Mouse (Mus musculus) limb, embryonic 13.5 days (tissue): Measurements from ENCODE around the gene Fkbp8. TPM values are rescaled to one million over a fixed set of nuclear protein-coding genes. Genes with fewer than 3 reads are reported as not detected.

Experiments used
- ATAC-seq: fragments of 200-750 bp; cut with Nextera tagmentation; 2 replicates; pipeline ENCODE4 v1.8.0; 2017; ENCODE audit warnings: low read depth, moderate number of reproducible peaks, moderate TSS enrichment; ENCODE audit not compliant: low FRiP score
- H3K27ac ChIP-seq: fragments of 300-500 bp; sonication (generic); 2 replicates; pipeline ENCODE4 v1.5.1; 2015; ENCODE audit warnings: inconsistent platforms, mild to moderate bottlenecking, moderate library complexity
- H3K27me3 ChIP-seq: fragments of 300-500 bp; sonication (generic); 2 replicates; pipeline ENCODE4 v1.6.1; 2015; ENCODE audit warnings: mild to moderate bottlenecking, inconsistent platforms
- H3K36me3 ChIP-seq: fragments of 300-500 bp; sonication (generic); 2 replicates; pipeline ENCODE4 v1.6.1; 2015; ENCODE audit warnings: inconsistent platforms, mild to moderate bottlenecking, moderate library complexity
- H3K4me1 ChIP-seq: fragments of 300-500 bp; sonication (generic); 2 replicates; pipeline ENCODE4 v1.6.1; 2015; ENCODE audit warnings: inconsistent platforms
- H3K4me2 ChIP-seq: fragments of 300-500 bp; sonication (generic); replicated peaks from 2 replicates; pipeline ENCODE4 v1.6.1; 2015; ENCODE audit warnings: inconsistent platforms, mild to moderate bottlenecking, moderate library complexity
- H3K4me3 ChIP-seq: fragments of 300-500 bp; sonication (generic); 2 replicates; pipeline ENCODE4 v1.5.1; 2015; ENCODE audit warnings: moderate library complexity, mild to moderate bottlenecking, inconsistent platforms
- H3K9ac ChIP-seq: fragments of 300-500 bp; sonication (generic); 2 replicates; pipeline ENCODE4 v1.6.1; 2015; ENCODE audit warnings: mild to moderate bottlenecking, inconsistent platforms
- H3K9me3 ChIP-seq: fragments of 300-500 bp; sonication (generic); 2 replicates; pipeline ENCODE4 v1.6.1; 2016; ENCODE audit warnings: inconsistent platforms
- WGBS: fragments of 180-500 bp; shearing (Covaris S2); methylation state at CpG from one replicate; pipeline ENCODE4 v1.1.7; 2015; 5-methylcytosine and 5-hydroxymethylcytosine counted together
- polyA plus RNA-seq: library from polyadenylated mRNA; unstranded; fragments of >200 nt; fragmentation: Nextera tagmentation; extraction: Ambion mirVana; gene quantifications from 2 replicates; pipeline ENCODE4 v1.2.1, GENCODE M21; 2015

Gene Fkbp8
- polyA plus RNA-seq, 1 experiment from 2014 or later: 284 TPM

DNA sequence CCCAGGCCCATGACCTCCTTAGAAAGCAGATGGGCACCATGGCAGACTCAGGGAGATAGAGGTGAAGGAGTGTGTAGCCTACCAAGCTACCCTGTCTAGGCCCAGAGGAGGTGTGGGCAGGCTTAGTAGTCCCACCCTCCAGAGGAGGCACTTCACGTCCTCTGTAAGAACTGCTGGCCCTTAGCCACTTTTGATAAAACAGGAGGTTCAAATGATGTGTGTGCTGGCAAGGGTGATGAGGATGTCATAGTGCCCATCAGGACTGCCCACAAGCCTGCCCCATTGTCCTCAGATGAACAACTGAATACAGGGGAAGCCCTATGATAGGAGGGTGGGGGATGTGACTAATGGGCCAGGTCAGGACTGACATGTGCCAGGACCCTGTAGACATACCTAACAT, 25.3 kb downstream of the Fkbp8 start:
- H3K4me1 ChIP-seq: peaks cover 7% of the 10 kb centered on the region; the same call in 1 of the 2 replicates
- no peak overlapping the region for H3K27ac ChIP-seq
- no peaks in the 10 kb centered on the region for H3K27me3 ChIP-seq
- no peak overlapping the region for H3K9ac ChIP-seq
- no peak overlapping the region for H3K4me2 ChIP-seq
- H3K4me3 ChIP-seq: no peak overlapping the region
- H3K9me3 ChIP-seq: no peaks in the 10 kb centered on the region
- ATAC-seq: no peak
- H3K36me3 ChIP-seq: peaks cover 3% of the 10 kb centered on the region; the same call in 1 of the 2 replicates
- 40% methylated on average over 1 of the region's 1 CpGs for WGBS

GRCm38 (mm10) chr8:70553740-70554139, 26.2 kb downstream of the Fkbp8 start:
- H3K9me3 ChIP-seq: no peaks in the 10 kb centered on the region
- H3K9ac ChIP-seq: no peak overlapping the region
- no peak for ATAC-seq
- no peaks in the 10 kb centered on the region for H3K27me3 ChIP-seq
- H3K4me3 ChIP-seq: no peak overlapping the region
- peaks cover 3% of the 10 kb centered on the region; the same call in 1 of the 2 replicates for H3K36me3 ChIP-seq
- H3K27ac ChIP-seq: no peak overlapping the region
- H3K4me2 ChIP-seq: no peak overlapping the region
- H3K4me1 ChIP-seq: peaks cover 7% of the 10 kb centered on the region; the same call in 1 of the 2 replicates

GRCm38 (mm10) chr8:70555079-70555747, 27.7 kb downstream of the Fkbp8 start:
- H3K9ac ChIP-seq: no peak overlapping the region
- no peak overlapping the region for H3K27ac ChIP-seq
- H3K4me3 ChIP-seq: no peak overlapping the region
- H3K9me3 ChIP-seq: no peaks in the 10 kb centered on the region
- no peak overlapping the region for H3K4me2 ChIP-seq
- H3K36me3 ChIP-seq: peaks cover 8% of the 10 kb centered on the region
- no peak for ATAC-seq
- H3K27me3 ChIP-seq: no peaks in the 10 kb centered on the region
- WGBS: 92% methylated on average over 4 of the region's 4 CpGs
- peaks cover 7% of the 10 kb centered on the region; the same call in 1 of the 2 replicates for H3K4me1 ChIP-seq

- Histone ChIP-seq H3K4me1 (peaks cover 10% of the 10 kb centered on the region; the same call in 1 of the 2 replicates), H3K27me3 (no peaks in the 10 kb centered on the region), H3K9ac (no peak overlapping the region), H3K4me3 (no peak overlapping the region), H3K27ac (no peak overlapping the region), H3K9me3 (no peaks in the 10 kb centered on the region), H3K36me3 (peaks cover 12% of the 10 kb centered on the region), H3K4me2 (no peak overlapping the region)
- no peak for ATAC-seq
- WGBS: 75% methylated on average over 4 of the region's 4 CpGs
Measured at GRCm38 (mm10) chr8:70558334-70558733, 30.8 kb downstream of the Fkbp8 start.

GRCm38 (mm10) chr8:70558983-70559382, 31.5 kb downstream of the Fkbp8 start:
- no peak overlapping the region for H3K4me3 ChIP-seq
- no peak overlapping the region for H3K4me2 ChIP-seq
- WGBS: 73% methylated on average over 3 of the region's 3 CpGs
- H3K9me3 ChIP-seq: no peaks in the 10 kb centered on the region
- H3K27me3 ChIP-seq: no peaks in the 10 kb centered on the region
- no peak overlapping the region for H3K9ac ChIP-seq
- H3K36me3 ChIP-seq: peaks cover 12% of the 10 kb centered on the region
- H3K4me1 ChIP-seq: 0 out of 2 replicates have a peak, but pooled peaks cover 4% of the 10 kb centered on the region
- H3K27ac ChIP-seq: no peak overlapping the region
- ATAC-seq: no peak

DNA sequence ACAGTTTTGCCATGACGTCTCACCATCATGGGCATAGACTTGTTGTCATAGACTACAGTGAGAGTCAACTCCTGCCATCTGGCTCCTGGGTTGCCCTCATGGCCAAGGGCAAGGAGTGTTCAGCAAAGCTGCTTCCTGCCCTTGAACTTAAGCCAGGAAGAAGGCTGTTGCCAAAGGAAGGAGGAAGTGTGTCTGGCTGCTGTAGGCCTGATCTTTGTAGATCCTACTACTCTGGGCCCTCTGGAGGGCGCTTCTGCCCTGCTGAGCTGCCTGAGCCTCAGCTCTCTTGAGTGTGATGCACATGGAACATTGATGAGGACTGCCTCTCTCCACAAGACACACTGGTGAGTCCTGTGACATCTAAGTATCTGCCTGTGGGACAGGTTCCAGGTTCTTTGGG, 32.6 kb downstream of the Fkbp8 start:
- no peak overlapping the region for H3K9ac ChIP-seq
- H3K36me3 ChIP-seq: peaks cover 12% of the 10 kb centered on the region
- H3K27me3 ChIP-seq: no peaks in the 10 kb centered on the region
- H3K4me3 ChIP-seq: no peak overlapping the region
- 77% methylated on average over 2 of the region's 2 CpGs for WGBS
- H3K9me3 ChIP-seq: no peaks in the 10 kb centered on the region
- no peak overlapping the region for H3K4me2 ChIP-seq
- H3K27ac ChIP-seq: no peak overlapping the region
- 0 out of 2 replicates have a peak, but pooled peaks cover 6% of the 10 kb centered on the region for H3K4me1 ChIP-seq
- no peak for ATAC-seq

DNA sequence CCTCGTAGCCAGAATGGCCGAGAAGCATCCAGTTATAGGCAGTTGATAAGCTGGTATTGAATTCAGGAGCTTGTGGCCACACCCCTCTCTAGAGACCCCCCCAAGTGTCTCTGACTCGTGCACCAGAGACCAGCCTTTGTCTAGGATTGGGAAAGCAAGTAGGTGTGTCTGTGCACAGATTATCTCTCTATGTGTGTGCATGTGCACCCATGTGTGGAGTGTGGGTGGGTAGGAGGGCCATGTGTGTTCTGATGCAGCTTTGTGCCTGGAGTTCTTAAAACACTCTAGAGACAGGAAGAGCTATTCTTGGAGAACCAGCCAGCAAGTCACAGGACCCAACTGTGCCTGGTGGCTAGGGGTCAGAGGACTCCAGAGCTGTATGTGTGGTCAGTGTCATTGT, 33.0 kb downstream of the Fkbp8 start:
- 82% methylated on average over 3 of the region's 3 CpGs for WGBS
- no peak overlapping the region for H3K27ac ChIP-seq
- ATAC-seq: no peak
- H3K27me3 ChIP-seq: no peaks in the 10 kb centered on the region
- H3K4me3 ChIP-seq: no peak overlapping the region
- no peak overlapping the region for H3K9ac ChIP-seq
- no peak overlapping the region for H3K4me2 ChIP-seq
- peaks cover 12% of the 10 kb centered on the region for H3K36me3 ChIP-seq
- H3K4me1 ChIP-seq: peaks cover 11% of the 10 kb centered on the region
- H3K9me3 ChIP-seq: no peaks in the 10 kb centered on the region

GRCm38 (mm10) chr8:70561357-70561756, 33.8 kb downstream of the Fkbp8 start:
- H3K9me3 ChIP-seq: no peaks in the 10 kb centered on the region
- H3K4me3 ChIP-seq: no peak overlapping the region
- H3K27ac ChIP-seq: no peak overlapping the region
- H3K9ac ChIP-seq: no peak overlapping the region
- WGBS: 73% methylated on average over 4 of the region's 4 CpGs
- no peak for ATAC-seq
- peaks cover 15% of the 10 kb centered on the region for H3K4me1 ChIP-seq
- peaks cover 10% of the 10 kb centered on the region for H3K36me3 ChIP-seq
- no peak overlapping the region for H3K4me2 ChIP-seq
- H3K27me3 ChIP-seq: no peaks in the 10 kb centered on the region

DNA sequence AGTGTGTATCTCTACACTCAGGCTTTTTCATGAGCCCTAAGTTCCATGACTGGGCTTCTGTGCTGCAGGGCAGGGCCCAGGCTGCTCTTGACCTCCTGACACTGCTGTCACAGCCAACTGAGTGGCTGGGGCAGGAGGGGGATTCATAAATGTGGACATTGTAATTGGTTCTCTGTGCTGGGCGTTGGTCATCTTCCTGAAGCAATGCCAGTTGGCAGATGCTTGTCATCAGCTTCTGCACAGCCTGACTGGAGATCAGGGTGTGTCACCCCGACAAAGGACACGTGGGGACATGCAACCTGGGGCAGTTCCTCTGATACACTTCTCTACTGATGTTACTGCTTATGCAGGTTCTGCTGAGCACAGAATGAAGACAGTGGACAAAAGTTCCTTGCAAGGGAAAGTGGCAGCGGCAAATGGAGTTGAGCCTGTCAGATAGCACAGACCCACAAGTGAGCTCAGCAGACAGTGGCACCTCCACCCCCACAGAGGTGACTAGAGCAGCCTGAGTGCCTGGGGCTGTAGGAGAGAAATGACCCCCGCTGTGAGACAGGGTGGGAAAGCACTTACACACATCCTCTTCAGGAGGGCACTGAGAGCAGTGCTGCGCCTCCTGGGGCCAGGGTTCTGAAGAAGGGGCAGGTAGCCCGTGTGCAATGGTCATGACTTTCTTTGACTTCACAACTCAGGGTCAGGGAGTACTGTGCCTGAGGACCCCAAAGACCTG, 34.4 kb downstream of the Fkbp8 start:
- no peak overlapping the region for H3K27ac ChIP-seq
- WGBS: 71% methylated on average over 7 of the region's 7 CpGs
- no peak for ATAC-seq

DNA sequence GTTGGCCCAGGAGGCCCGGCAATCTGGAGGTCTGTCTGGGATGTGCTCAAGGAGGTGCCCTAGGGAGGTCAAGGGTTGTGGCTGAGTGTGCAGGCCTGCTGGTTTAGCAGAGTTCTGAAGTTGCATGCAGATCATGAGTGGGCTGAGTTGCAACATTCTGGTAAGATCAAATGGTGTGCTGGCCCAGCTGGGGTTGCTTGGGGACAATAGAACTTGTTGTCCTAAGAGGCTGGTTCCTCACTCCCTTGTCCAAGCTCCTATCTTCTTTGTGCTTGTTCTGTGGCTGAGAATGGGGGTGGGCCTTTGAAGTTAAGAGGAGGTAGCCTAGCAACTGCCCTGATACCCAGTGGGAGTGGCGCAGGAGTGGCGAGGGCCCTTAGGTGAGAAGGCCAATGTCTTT, 35.3 kb downstream of the Fkbp8 start:
- ATAC-seq: no peak
- no peaks in the 10 kb centered on the region for H3K27me3 ChIP-seq
- peaks cover 10% of the 10 kb centered on the region for H3K36me3 ChIP-seq
- H3K27ac ChIP-seq: no peak overlapping the region
- no peak overlapping the region for H3K9ac ChIP-seq
- H3K9me3 ChIP-seq: no peaks in the 10 kb centered on the region
- 85% methylated on average over 3 of the region's 3 CpGs for WGBS
- peaks cover 15% of the 10 kb centered on the region for H3K4me1 ChIP-seq
- H3K4me3 ChIP-seq: no peak overlapping the region
- no peak overlapping the region for H3K4me2 ChIP-seq

More for the DNA sequence above, 34.4 kb downstream of the Fkbp8 start:
- no peak overlapping the region for H3K4me2 ChIP-seq
- H3K9me3 ChIP-seq: no peaks in the 10 kb centered on the region
- no peak overlapping the region for H3K4me3 ChIP-seq
- H3K36me3 ChIP-seq: peaks cover 10% of the 10 kb centered on the region
- H3K27me3 ChIP-seq: no peaks in the 10 kb centered on the region
- H3K4me1 ChIP-seq: peaks cover 15% of the 10 kb centered on the region
- no peak overlapping the region for H3K9ac ChIP-seq

- no peak overlapping the region for H3K4me2 ChIP-seq
- no peak overlapping the region for H3K27ac ChIP-seq
- ATAC-seq: no peak
- peaks cover 15% of the 10 kb centered on the region for H3K4me1 ChIP-seq
- H3K9me3 ChIP-seq: no peaks in the 10 kb centered on the region
- no peak overlapping the region for H3K9ac ChIP-seq
- no peak overlapping the region for H3K4me3 ChIP-seq
- H3K27me3 ChIP-seq: no peaks in the 10 kb centered on the region
- peaks cover 15% of the 10 kb centered on the region for H3K36me3 ChIP-seq
- 86% methylated on average over 6 of the region's 6 CpGs for WGBS
Measured at GRCm38 (mm10) chr8:70563763-70564387, 36.4 kb downstream of the Fkbp8 start.

DNA sequence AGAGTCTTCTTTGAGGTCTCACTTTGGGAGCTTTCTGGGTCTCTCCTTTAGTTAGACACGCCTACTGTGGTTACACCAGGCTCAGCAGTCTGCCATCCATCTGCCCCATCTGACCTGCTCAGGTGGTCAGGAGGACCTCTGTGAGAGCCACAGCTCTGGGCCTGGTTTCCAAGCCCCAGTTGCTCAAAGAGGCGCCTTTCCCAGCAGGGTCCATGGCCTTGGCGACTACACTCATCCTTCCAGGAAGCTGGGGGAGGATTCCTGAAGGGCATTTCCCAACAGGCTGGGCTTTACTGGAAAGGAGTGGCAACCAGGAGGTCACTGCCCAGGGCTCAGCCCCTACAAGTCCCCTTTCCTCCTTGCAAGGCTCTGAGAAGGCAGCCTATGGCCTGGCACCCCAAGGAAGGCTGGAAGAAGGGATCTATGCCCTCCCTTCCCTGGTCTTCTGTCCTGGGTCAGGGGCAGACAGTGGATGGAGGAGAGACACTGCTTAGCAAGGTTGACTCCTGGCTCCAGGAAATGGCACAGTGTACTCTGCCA, 37.2 kb downstream of the Fkbp8 start:
- H3K27me3 ChIP-seq: no peaks in the 10 kb centered on the region
- H3K4me1 ChIP-seq: peaks cover 15% of the 10 kb centered on the region
- peak overlapping the region; percentile 31; the same call in 1 of the 2 replicates for H3K9ac ChIP-seq
- no peak overlapping the region for H3K4me3 ChIP-seq
- ATAC-seq: no peak
- H3K27ac ChIP-seq: no peak overlapping the region
- peaks cover 13% of the 10 kb centered on the region for H3K36me3 ChIP-seq
- H3K9me3 ChIP-seq: no peaks in the 10 kb centered on the region
- no peak overlapping the region for H3K4me2 ChIP-seq
- 73% methylated on average over 3 of the region's 3 CpGs for WGBS
